Mouse (Mus musculus): Measurements from ENCODE around the gene Bnc2. TPM values are rescaled to one million over a fixed set of nuclear protein-coding genes. Genes with fewer than 3 reads are reported as not detected.

The Bnc2 gene
- polyA plus RNA-seq, 1 experiment: 1.8 TPM

DNA sequence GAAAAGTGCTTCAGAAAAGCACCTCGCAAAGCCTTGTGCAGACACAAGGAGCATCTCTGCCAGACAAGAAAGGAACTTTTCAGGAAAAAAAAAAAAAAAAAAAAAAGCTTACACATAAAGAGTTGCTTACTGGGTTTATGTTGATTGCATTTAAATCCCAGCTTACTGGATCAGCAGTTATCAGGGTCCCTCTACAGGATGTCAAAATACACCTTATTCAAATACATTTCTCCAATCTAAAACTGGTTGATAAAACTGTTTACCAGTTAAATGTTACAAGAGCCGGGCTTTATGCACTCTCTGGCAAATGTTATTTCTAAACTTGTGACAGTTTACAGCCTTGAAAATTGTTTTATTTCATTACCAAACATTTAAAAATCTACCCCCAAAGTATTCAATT is 130.4 kb downstream of the Bnc2 start:
- Histone ChIP-seq H3K27ac (ENCODE audit: control insufficient read depth, insufficient read depth, low read length) (no peak overlapping the region), H3K36me3 (ENCODE audit: control insufficient read depth, insufficient read depth, low read length) (no peaks in the 10 kb centered on the region), H3K4me3 (ENCODE audit: control insufficient read depth, insufficient read depth, low read length) (no peak overlapping the region), H3K4me1 (replicated peaks; ENCODE audit: control insufficient read depth, insufficient read depth, low read length) (no peaks in the 10 kb centered on the region), H3K27me3 (ENCODE audit: control insufficient read depth, insufficient read depth, low read length) (peaks cover 6% of the 10 kb centered on the region; the same call in 1 of the 2 replicates)
- 83% methylated on average over 2 of the region's 2 CpGs for WGBS
- no peak for TF ChIP-seq CTCF (IDR thresholded peaks at IDR 0.05; ENCODE audit: borderline replicate concordance, control insufficient read depth, extremely low read depth, insufficient read depth, low read length, poor library complexity)
- no peak for TF ChIP-seq POLR2A (IDR thresholded peaks at IDR 0.05; ENCODE audit: control insufficient read depth, extremely low read depth, insufficient read depth, low read length, poor library complexity)
- no peak for DNase-seq

DNA sequence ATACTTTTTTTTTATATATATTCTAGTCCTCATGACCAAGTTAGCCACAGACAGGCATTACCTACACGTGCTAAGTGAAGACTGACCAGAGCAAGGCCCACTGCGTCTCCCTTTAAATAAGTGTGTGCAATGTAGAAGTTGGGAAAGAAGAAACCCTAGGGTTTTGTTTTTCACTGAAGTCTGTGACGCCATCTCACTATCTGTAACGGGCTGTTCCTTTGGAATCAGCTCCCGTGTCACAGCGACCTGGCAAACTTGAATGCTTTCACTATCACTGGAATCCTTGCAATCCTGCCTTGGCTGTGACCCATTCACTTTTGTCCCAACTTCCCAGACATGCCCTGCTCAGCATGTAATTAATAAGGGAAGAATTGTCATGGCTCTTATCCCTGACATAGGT is 134.5 kb downstream of the Bnc2 start:
- H3K4me3 ChIP-seq (ENCODE audit: control insufficient read depth, insufficient read depth, low read length): no peak overlapping the region
- H3K36me3 ChIP-seq (ENCODE audit: control insufficient read depth, insufficient read depth, low read length): no peaks in the 10 kb centered on the region
- TF ChIP-seq POLR2A (IDR thresholded peaks at IDR 0.05; ENCODE audit: control insufficient read depth, extremely low read depth, insufficient read depth, low read length, poor library complexity) (no peak), CTCF (IDR thresholded peaks at IDR 0.05; ENCODE audit: borderline replicate concordance, control insufficient read depth, extremely low read depth, insufficient read depth, low read length, poor library complexity) (no peak)
- no peak overlapping the region for H3K27ac ChIP-seq (ENCODE audit: control insufficient read depth, insufficient read depth, low read length)
- no peak for DNase-seq
- H3K27me3 ChIP-seq (ENCODE audit: control insufficient read depth, insufficient read depth, low read length): peaks cover 5% of the 10 kb centered on the region; the same call in 1 of the 2 replicates
- no peaks in the 10 kb centered on the region for H3K4me1 ChIP-seq (replicated peaks; ENCODE audit: control insufficient read depth, insufficient read depth, low read length)
- 90% methylated on average over 6 of the region's 6 CpGs for WGBS

DNA sequence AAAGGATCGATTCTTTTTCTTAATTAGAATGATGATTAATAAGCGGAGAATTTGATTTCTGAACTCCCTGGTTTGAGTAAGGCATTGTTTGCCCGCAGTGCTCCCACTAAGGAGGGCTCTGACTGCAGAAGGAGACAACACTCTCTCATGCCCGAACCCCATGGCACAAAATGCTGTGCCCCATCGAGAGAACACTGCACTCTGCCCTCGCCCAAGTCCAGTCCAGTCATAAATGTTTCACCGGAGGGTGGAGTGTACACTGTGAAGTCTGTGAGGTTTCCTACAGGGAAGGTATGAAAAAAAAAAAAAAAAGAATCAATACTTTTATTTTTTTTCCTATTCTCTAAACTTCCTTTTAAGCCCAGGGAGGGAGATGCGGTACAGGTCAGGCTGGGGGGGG is 135.7 kb downstream of the Bnc2 start:
- DNase-seq: no peak
- TF ChIP-seq POLR2A (IDR thresholded peaks at IDR 0.05; ENCODE audit: control insufficient read depth, extremely low read depth, insufficient read depth, low read length, poor library complexity) (no peak), CTCF (IDR thresholded peaks at IDR 0.05; ENCODE audit: borderline replicate concordance, control insufficient read depth, extremely low read depth, insufficient read depth, low read length, poor library complexity) (no peak)
- Histone ChIP-seq H3K27me3 (ENCODE audit: control insufficient read depth, insufficient read depth, low read length) (no peaks in the 10 kb centered on the region), H3K36me3 (ENCODE audit: control insufficient read depth, insufficient read depth, low read length) (no peaks in the 10 kb centered on the region), H3K27ac (ENCODE audit: control insufficient read depth, insufficient read depth, low read length) (no peak overlapping the region), H3K4me3 (ENCODE audit: control insufficient read depth, insufficient read depth, low read length) (no peak overlapping the region), H3K4me1 (replicated peaks; ENCODE audit: control insufficient read depth, insufficient read depth, low read length) (no peaks in the 10 kb centered on the region)
- 91% methylated on average over 8 of the region's 8 CpGs for WGBS

DNA sequence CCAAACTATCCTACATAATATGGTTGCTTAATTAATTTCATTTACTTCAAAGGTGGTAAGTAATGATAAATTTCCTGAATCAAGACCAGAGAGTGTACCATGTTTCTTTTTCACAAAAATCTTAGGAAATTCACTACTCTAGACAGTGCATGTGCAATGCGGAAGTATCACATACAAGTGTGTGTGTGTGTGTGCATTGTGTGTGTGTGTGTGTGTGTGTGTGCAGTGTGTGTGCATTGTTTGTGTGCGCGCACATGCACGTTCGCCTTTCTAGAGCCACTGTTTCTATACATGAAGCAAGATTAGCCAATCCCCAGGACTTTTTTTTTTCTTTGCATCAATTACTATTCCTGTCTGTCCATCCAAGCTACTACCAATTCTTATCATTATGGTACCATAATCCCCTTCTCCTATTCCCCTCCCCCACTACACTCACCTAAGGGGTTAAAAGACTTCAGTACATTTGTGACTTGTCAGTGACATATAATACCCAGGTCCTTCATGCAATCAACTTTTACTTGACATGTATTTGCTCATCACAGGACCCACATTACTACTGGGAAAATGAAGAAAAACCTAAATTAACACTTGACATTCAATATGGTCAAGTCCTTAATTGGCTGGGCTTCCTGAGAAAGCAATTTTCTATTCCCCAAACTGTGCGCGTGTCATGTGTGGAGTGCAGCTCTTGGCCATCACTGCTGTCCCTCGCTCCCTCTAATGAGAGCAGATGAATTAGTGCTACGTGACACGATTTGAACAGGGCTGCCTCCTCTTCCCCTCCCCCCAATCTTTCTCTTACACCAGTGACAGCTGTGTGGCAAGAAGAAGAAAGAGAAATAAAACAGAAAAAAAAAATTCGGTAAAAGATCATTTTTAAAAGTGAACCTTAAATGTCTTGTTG is 145.9 kb downstream of the Bnc2 start:
- DNase-seq: no peak
- no peaks in the 10 kb centered on the region for H3K4me1 ChIP-seq (replicated peaks; ENCODE audit: control insufficient read depth, insufficient read depth, low read length)
- no peak overlapping the region for H3K27ac ChIP-seq (ENCODE audit: control insufficient read depth, insufficient read depth, low read length)
- no peak overlapping the region for H3K4me3 ChIP-seq (ENCODE audit: control insufficient read depth, insufficient read depth, low read length)
- 93% methylated on average over 11 of the region's 11 CpGs for WGBS
- no peaks in the 10 kb centered on the region for H3K27me3 ChIP-seq (ENCODE audit: control insufficient read depth, insufficient read depth, low read length)
- no peaks in the 10 kb centered on the region for H3K36me3 ChIP-seq (ENCODE audit: control insufficient read depth, insufficient read depth, low read length)
- TF ChIP-seq CTCF (IDR thresholded peaks at IDR 0.05; ENCODE audit: borderline replicate concordance, control insufficient read depth, extremely low read depth, insufficient read depth, low read length, poor library complexity): no peak
- no peak for TF ChIP-seq POLR2A (IDR thresholded peaks at IDR 0.05; ENCODE audit: control insufficient read depth, extremely low read depth, insufficient read depth, low read length, poor library complexity)

DNA sequence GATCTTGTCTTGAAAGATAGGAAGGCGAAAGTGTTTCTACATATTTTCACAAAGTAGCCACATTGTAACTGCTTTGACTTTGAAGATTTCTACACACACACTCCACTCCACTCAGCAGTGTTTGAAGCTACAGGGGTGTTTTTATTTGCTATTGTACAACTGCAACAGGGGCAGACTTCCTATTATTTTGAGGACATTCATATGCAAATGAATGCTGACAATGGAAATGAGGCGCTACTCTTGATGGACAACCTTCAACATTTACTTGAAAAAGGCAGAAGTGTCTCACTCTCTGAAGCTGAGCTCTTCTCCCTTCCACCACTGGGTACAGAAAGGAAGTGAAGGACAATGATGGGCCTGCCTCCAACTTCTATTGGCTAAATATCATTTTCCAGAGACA is 146.7 kb downstream of the Bnc2 start:
- no peaks in the 10 kb centered on the region for H3K4me1 ChIP-seq (replicated peaks; ENCODE audit: control insufficient read depth, insufficient read depth, low read length)
- H3K27ac ChIP-seq (ENCODE audit: control insufficient read depth, insufficient read depth, low read length): no peak overlapping the region
- no peak for DNase-seq
- H3K36me3 ChIP-seq (ENCODE audit: control insufficient read depth, insufficient read depth, low read length): no peaks in the 10 kb centered on the region
- H3K27me3 ChIP-seq (ENCODE audit: control insufficient read depth, insufficient read depth, low read length): no peaks in the 10 kb centered on the region
- H3K4me3 ChIP-seq (ENCODE audit: control insufficient read depth, insufficient read depth, low read length): no peak overlapping the region
- TF ChIP-seq POLR2A (IDR thresholded peaks at IDR 0.05; ENCODE audit: control insufficient read depth, extremely low read depth, insufficient read depth, low read length, poor library complexity): no peak
- no peak for TF ChIP-seq CTCF (IDR thresholded peaks at IDR 0.05; ENCODE audit: borderline replicate concordance, control insufficient read depth, extremely low read depth, insufficient read depth, low read length, poor library complexity)
- 91% methylated on average over 2 of the region's 2 CpGs for WGBS

DNA sequence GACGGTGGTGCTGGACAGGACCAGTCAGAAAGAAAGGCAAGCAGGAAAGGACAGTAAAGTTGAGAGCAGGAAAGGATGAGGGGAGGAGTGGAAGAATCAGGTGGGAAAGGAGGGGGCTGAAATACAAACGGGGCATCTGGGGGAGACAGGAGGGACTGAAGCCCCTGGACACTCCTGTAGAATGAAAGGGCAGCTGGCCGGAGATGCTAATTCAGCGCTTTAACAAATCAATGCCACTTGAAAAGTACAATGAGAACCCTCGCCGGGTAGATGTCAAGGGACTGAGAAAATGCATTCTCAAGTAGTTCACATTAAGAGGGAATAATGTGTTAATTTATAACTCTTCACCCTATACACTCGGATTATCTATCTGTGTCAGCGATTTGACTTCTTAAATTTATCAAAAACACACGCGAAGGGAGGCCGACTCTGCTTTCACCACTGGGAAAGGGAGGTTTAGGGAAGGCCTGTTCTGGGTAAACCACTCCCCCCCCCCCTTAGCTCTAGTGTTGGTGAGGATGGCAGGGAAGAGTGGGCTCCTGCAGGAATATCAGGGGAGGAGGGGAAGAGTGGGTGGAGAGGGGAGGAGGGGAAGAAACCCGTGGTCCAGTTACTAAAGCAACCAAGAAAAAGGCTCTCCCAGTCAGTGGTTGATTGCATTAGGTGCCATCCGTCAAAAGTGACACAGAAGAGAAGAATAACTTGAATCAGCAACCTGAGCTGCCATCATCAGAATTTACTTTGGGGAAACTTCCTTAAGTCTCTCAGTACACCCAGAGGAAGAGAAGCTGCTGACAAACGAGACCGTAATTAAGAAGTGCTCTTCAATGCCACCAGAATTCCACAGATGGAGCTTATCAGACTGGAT is 147.8 kb downstream of the Bnc2 start:
- TF ChIP-seq POLR2A (IDR thresholded peaks at IDR 0.05; ENCODE audit: control insufficient read depth, extremely low read depth, insufficient read depth, low read length, poor library complexity) (no peak), CTCF (IDR thresholded peaks at IDR 0.05; ENCODE audit: borderline replicate concordance, control insufficient read depth, extremely low read depth, insufficient read depth, low read length, poor library complexity) (no peak)
- no peaks in the 10 kb centered on the region for H3K27me3 ChIP-seq (ENCODE audit: control insufficient read depth, insufficient read depth, low read length)
- H3K4me1 ChIP-seq (replicated peaks; ENCODE audit: control insufficient read depth, insufficient read depth, low read length): no peaks in the 10 kb centered on the region
- H3K27ac ChIP-seq (ENCODE audit: control insufficient read depth, insufficient read depth, low read length): no peak overlapping the region
- H3K4me3 ChIP-seq (ENCODE audit: control insufficient read depth, insufficient read depth, low read length): no peak overlapping the region
- DNase-seq: no peak
- no peaks in the 10 kb centered on the region for H3K36me3 ChIP-seq (ENCODE audit: control insufficient read depth, insufficient read depth, low read length)
- WGBS: 63% methylated on average over 15 of the region's 15 CpGs

Data from thymus, adult 2 months (tissue).